Mouse (Mus musculus) layer of hippocampus, adult 6 months (tissue): ENCODE measurements around the gene Gng2. TPM values are rescaled to one million over a fixed set of nuclear protein-coding genes. Genes with fewer than 3 reads are reported as not detected.

ENCODE experiments used
- long read RNA-seq, 2 experiments: library from polyadenylated mRNA; unstranded; transcript quantifications; one replicate each; pipeline ENCODE4 v2.0.0; 2019 to 2020
- polyA plus RNA-seq: library from polyadenylated mRNA; unstranded; fragments of <200 nt; fragmentation: Nextera tagmentation; gene quantifications from 2 replicates; pipeline ENCODE4 v1.2.3, GENCODE M21; 2021

Gng2 gene
- polyA plus RNA-seq = 83.3 and 102 TPM in 2 replicates
- long read RNA-seq, experiment 1, transcript Gng2-204 (4 exons, 3,826 nt) = major isoform, 41 of 91 reads
- long read RNA-seq, experiment 1, partial matches to known transcripts = 3 of 91 reads
- long read RNA-seq, experiment 1, other reads (novel, unspliced or antisense) = 43 of 91 reads
- long read RNA-seq, experiment 2, transcript Gng2-203 (5 exons, 960 nt) = minor isoform, 18 of 248 reads
- long read RNA-seq, experiment 2, transcript Gng2-206 (4 exons, 393 nt) = minor isoform, 5 of 248 reads
- long read RNA-seq, experiment 2, transcript Gng2-204 (4 exons, 3,826 nt) = major isoform, 165 of 248 reads
- long read RNA-seq, experiment 2, transcript Gng2-202 (3 exons, 458 nt) = minor isoform, 8 of 248 reads
- long read RNA-seq, experiment 2, partial matches to known transcripts = 5 of 248 reads
- long read RNA-seq, experiment 2, other reads (novel, unspliced or antisense) = 47 of 248 reads

GRCm38 (mm10) chr14:19977271-19978024, at the start of gene Gng2:
Gene Gng2 (minus strand): TSS chr14:19977627.

GRCm38 (mm10) chr14:19823321-19824142, 153.9 kb downstream of the Gng2 start, which contains the start of gene Rtraf:
Gene Rtraf (minus strand): TSS chr14:19823824.

Other genes with a start within 250 kb of the Gng2 start
- gene Nid2, start 226.4 kb downstream of the Gng2 start, polyA plus RNA-seq = 0.94 and 2.1 TPM in 2 replicates
- gene Rtraf, start 153.8 kb downstream of the Gng2 start, polyA plus RNA-seq = 193 and 206 TPM in 2 replicates
- 12.2 and 12.8 TPM in 2 replicates for gene Saysd1, start 160.9 kb upstream of the Gng2 start, polyA plus RNA-seq
- gene Kcnk5, start 204.2 kb upstream of the Gng2 start, polyA plus RNA-seq = 0.10 and 0.14 TPM in 2 replicates